Mouse (Mus musculus) bone marrow, adult 2 months (tissue): ENCODE measurements around the gene Hoxa10.

Experiments
- CTCF ChIP-seq: fragments of 200-500 bp; IDR thresholded peaks from 2 replicates; pipeline ENCODE4 v1.5.1; 2011; ENCODE audit warnings: low read length, control low read depth; ENCODE audit not compliant: control insufficient read depth, insufficient read depth
- POLR2A ChIP-seq: fragments of 200-500 bp; IDR thresholded peaks from 2 replicates; pipeline ENCODE4 v1.6.1; 2011; ENCODE audit warnings: low read depth, mild to moderate bottlenecking, control low read depth, low read length, borderline replicate concordance; ENCODE audit not compliant: control insufficient read depth

DNA sequence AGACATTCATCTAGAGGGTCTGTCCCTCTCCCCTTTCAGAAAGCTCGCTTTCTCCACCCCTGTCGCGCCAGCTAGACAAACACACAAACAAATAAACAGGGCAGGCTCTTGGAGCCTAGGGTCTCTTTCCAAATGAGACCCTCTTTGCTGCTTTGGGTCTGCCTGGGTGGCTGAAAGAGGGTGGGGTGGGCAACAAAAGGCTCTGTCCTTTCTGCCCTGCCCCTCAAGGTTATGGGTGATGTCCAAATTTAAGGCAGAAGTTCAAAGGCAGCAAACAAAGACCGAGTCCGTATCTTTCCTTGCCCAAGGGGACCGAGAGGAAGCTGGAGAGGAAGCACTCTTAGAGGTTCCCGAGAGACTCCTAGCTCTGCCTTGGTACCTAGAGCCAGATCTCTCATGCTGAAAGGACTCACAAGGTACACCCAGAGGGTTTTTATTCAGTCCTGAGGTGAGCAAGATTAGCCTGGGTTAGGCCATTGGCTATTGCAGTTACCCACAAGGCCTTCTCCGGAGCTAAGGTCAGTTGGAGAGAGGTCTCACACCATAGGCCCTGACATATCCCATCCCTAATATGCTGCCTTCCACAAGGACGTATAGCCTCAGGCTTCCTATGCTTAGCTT lies 457 bp upstream of the Hoxa10 start:
- TF ChIP-seq CTCF (no peak), POLR2A (no peak)
